Mouse (Mus musculus) fibroblast of lung, adult 2 months (primary cell): ENCODE measurements at regions not wholly inside any gene's neighbourhood (a gene's known extent, or its start where the extent isn't known, plus 50 kb on each side); places are given as distances from the start of the nearest gene placed in this dataset.
A peak's percentile ranks its signal among the peaks of the same experiment; 100 is the strongest.

Source experiments
- DNase-seq: peaks from one replicate; pipeline ENCODE4 v3.0.0-alpha.2; 2011; ENCODE audit warnings: low read depth

DNA sequence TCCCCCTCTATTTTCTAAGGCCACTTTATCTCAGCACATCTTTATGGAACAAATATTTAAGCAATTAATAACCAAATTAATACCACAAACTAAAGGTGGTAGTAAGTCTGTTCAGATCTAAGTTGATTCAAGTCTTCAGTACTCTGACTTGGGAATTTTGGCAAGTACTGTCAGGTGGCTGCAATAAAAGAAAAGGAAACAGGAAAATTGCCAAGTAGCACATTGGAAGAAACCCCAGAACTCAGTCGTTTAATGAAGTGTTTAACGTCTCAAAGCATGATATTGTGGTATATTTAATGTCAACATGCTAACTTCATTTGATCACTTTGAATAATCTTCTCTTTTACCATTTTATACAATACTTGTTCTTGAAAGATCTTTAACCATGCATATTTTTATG, 142.2 kb downstream of the Gm11146 start:
- DNase-seq, result no peak

DNA sequence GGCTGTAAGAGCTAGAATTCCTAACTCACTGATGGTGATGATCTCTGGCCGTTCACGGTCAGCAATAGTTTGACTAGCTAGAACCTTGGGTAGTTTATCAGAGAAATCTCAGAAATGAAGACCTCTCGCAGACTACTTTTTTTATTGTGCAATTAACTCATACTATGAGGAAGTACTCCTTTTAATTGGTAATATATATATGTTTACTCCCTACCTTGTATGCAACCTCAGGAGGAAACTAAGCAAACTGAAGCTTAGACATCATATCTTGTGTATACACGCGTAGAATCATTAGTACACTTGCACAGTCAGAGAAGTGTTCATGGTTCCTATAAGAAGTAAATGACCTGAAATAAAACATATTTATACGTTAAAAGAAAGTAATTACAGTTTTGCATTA, 157.2 kb downstream of the Gm11146 start:
- no peak for DNase-seq

DNA sequence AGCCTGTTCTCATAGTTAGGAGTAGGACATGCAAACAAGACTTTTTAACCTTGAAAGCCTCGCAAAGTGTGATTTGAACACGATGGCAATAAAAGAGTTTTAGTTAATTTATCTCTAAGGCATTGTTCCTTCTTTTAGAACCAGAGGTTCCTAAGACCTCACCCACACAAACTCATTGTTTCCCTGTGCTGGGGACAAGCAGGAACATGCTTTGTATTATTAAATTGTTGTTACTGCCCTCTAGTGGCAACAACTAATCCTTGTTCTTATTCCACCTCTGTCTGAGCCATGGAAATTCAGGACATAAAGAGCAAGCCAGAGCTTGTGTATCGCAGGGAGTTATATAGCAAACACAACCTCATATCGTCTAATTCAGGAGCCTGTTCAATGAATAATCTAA, 157.9 kb downstream of the Gm11146 start:
- peak; percentile 40 for DNase-seq

DNA sequence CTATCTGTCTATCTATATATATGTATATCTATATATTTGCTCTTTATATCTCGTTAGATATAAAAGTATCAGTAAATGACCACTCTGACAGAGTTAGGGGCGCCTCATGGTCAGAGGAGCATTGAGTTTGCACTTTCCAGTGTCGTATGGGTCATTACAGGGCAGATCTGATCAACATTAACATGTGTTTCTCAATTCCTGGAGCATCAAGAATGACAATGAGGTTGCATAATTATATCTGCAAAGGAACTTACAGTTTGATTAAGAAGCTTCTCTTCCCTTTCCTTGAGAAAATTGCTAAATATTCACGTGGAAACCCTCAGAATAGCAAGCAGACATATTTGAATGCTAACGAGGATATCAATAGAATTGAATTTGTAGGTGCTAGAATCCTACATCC, 158.6 kb downstream of the Gm11146 start:
- no peak for DNase-seq

DNA sequence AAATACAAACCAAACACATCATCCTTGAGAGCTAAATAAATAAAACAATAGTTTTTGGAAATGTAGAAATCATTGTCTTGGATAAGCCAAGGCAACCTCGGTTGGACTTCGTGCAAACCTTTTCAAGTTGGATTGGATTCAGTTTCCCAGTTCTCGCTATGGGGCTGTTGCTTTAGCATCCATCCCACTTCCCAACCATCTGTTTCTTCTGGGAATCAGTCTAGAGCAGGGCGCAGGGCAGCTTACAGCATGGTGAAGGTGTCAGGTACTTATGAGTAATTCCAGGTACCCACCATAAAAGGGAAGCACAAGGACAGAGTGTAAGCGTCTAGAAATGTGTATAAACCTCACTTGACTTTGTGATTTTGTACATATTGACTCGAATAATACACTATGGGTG, 159.0 kb downstream of the Gm11146 start:
- DNase-seq, result no peak

DNA sequence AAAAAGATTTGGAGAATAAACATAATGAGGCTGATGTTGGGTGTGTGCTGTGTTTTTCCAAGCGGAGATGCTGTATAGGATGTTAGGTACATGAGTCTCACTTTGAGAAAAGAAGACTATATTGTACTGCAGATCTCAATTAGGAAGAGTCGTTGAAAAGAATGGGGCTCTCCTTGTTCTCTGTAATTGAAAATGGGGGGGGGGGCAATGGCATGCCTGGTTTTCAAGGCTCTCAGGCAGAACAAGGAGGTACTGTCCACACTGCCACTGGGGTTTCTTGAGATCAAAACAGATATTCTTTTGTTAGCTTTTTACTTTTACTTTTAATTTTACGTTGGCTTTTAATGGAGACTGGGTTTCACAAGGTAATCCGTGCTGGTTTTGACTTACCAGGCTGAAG, 170.5 kb downstream of the Gm11146 start:
- DNase-seq, result no peak

DNA sequence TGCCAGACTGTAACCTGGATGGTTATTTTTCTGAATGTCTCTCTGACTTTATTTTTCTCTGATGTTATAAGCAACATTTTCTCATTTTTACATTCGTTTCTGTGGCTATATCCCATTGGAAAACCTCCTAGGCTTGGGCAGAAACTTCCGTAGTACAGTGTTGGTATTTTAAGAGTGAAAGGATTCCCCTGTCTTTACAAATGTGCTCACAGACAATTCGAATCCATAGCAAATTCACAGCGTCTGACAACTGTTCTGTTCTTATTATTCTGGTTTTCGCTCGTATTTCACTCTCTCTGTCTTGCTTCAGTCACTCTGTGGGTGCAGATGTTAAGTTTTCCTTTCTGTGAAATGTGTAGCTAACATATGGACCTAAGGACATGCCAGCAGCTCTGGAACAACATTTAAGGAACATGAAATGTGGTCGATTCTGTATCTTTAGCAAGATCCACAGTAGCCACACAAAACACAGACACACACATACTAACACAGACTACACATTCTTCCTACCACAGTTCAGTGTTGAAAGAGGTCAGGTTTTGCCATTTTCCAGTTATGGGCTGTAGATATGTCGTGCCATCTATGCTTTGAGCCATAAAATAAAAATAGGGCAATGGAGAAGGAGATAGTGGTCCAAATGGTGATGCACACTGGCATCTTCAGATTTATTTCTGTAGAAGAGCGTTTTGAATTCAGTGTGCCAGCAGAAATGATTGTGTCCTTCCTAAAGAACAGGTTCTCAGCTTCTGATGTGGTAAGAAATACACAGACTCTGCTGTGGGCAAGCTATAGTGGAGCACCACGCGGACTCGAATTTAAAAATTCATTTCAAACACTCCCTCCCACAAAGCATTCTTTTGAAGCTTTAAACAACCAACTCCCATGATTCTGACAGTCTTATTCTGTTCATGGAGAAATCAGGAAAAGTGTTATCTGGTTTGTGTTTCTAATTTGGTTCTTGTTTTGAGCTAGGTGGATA, 179.2 kb downstream of the Gm11146 start:
- no peak for DNase-seq

DNA sequence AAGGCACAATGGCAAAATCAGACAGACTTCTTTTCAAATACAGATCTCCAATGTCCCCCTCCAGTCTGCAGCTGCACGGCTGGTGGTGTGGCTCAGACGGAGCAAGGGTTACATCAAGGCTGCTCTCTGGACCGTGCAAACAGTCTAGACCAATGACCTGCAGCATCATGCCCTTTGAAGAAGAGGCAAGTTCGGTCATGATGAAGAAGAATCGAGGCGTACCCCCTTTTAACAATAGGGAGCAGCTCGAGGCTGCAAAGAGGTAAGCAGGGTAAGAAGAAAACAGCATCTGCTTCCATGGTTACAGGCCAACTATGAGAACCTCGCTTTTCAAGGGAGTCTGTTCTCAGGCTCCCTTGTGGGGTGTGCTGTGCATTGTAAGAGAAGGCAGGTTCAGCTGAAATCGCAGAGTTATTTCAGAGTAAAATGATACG, 180.3 kb downstream of the Gm11146 start:
- no peak for DNase-seq

DNA sequence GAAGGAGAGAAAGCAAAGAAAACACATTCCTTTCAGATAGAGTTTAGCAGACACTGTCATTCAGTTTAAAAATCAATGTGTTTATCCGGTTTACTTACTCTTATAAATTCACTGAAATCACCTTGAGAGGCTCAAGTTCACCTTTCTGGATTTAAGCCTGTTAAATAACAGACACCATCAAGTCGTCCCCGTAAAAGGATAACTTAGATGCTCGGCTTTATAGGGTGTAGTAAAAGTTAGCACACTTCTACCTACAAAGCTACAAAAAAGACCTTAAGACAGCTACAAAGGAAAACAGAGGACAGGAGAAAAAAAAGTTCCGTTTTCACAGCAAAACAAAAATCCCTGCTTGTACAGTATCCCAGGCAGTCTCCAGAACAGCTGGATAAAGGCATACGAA, 180.9 kb downstream of the Gm11146 start:
- DNase-seq, result no peak

DNA sequence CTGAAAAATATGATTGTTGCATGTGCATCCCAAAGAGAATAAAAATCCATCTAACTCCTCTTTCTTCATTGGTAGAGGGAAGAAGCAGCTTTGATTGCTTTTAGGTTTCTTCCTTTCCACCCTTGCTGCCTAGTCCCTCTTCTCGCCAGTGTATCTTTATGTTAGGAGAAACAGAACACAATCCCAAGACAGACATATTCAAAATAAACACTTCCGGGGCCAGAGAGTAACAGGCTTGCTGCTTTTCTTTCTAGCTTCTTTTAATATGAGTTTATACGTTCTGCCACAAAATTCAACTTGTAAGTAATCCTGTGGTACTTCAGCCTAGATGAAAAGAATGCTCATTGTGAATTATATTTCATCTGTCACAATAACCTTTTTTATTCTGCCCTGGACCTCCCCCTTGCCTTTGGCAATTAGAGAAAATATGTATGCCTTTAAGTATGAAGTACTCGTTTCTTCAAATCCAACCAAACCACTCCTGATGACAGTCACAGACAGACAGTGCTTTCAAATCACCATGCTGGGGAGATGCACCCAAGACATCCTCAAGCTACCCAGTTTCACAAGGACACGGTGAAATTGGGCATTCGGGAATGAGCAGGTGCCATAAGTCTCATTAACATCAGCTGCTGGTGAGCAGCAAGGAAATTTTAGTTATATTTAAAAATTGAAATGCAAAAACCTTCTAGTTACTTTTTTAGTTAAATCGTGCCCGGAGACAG, 181.6 kb downstream of the Gm11146 start:
- no peak for DNase-seq

DNA sequence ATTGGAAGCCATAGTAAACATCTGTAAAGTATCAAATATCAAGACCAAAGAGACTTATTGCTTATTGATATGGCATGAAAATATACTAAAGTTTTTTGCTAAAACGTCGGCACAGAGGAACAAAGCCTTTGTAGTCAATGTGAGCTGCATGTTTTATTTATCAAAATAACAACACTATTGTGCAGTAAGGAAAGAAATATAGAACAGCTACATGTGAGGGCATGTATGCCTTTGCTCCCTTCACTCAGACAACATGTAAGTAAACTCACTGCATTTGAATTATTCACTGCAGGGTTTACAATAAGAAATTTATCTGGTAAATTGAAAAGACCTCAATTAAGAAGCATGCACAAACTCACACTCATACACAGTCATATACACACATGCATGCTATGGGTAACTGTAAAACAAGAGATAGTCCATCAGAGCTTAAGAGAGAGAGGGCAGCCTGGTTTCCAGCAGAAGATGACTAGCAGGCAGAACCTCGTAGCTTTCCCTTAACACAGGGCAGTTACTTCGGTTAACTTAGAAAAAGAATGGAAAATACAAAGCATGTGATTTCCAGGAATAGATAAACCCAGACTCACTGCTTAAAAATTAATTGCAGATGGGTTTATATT, 182.7 kb downstream of the Gm11146 start:
- no peak for DNase-seq

DNA sequence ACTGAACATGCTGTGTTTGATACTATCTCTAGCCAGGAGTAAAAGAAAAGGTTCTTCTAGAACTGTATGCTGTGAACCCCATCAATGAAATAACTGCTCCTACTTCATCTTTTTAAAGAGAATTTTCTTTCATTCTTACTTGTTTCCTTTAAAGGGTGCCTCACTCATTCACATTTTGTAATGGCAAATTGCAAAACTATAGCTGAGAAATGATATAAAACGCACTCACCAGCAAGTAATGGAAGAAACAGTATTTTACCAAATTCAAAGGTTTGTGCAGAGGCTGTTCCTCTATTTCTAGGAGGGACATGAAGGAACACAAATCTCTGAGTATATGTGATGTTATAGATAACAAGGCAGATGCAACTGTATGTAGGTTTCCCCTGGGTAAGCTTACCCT, 183.4 kb downstream of the Gm11146 start:
- DNase-seq, result no peak

DNA sequence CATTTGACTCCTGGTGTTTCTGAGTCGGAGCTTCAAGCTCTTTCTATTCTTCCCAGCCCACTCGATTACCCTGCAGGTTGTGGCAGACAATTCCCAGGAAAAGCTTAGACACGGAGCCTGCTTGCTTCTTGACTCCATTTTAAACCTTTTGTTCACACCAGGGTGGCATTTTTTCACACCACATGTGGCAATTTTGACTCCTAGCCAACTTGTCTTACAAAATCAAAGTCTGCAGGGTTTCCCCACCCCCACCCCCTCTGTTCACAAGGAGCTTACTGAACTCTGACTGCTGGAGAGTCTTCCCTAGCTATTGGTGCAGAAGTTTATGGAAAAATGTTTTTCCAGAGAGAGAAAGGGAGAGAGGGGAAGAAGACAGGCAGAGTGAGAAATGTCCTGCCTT, 184.1 kb downstream of the Gm11146 start:
- DNase-seq, result no peak

DNA sequence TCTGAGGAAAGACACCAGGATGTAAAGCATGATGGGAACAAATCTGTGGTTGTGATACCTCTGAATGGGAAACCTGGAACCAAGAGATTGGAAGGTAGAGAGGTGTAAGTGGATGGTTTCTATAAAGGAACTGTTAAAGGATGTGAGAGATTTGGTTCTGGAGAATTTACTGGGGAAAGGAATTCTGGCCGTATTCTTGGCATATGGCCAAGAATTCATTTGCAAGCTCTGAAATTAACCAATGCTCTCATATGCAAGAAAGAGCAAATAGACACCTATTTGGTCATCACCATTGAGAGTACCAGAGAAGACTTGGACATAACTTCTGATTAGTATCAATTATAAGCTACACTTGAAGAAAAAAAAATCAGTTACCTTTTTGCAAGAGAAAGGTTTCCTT, 187.3 kb downstream of the Gm11146 start:
- no peak for DNase-seq

DNA sequence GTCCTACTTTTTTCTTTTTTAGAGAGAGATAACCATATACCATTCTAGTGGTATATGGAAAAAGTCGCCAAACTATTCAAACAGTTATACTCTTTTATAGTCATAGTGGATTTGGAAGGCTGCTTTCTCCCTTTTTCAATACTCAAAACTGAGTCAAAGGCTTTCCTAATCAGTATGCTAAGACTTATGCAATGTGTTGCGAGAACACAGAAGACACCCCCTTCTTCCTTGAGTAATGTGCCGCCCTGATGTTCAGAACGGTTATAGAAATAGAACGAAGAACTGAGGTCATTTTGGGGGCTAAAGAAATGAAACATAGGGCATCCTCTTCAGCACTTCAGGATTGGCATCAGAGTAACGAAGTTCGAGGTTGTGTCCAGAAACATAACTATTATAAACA, 192.7 kb downstream of the Gm11146 start:
- no peak for DNase-seq

DNA sequence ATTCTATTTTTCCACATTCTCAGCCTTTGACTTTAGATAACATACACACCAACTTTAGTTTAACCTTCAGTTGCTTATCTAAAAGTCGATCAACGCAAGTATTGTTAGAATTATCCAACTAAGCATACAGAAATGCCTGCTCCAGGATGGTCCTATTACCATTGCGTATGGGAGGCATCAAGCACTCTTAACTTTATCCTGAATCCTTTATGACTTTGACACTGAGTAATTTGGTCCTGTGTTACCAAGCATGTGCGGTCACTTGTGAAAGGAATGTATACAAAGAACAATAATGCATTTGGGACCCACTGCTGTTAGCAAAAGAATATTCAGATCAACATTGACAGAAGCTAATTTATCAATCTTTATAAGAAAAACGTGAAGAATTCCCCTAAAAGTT, 194.9 kb downstream of the Gm11146 start:
- DNase-seq, result no peak

DNA sequence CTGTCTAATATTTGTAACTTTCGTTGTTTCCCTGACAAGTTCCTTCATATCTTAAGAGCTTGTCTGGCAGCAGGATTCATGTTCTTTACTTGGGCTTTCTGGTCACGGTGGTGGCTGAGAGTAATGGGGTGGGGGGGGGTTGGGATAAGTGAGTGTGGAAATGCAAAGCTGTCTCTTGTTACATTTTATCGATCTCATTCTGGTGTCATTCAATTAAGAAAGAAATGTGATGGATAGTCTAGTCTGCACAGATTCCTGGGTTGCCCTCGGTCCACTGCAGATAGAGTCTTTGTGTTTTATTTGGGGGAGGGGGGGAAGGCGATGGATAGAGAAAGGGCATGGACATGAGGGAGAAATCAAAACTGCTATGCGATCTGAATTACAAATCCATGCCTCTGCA, 196.0 kb downstream of the Gm11146 start:
- no peak for DNase-seq

DNA sequence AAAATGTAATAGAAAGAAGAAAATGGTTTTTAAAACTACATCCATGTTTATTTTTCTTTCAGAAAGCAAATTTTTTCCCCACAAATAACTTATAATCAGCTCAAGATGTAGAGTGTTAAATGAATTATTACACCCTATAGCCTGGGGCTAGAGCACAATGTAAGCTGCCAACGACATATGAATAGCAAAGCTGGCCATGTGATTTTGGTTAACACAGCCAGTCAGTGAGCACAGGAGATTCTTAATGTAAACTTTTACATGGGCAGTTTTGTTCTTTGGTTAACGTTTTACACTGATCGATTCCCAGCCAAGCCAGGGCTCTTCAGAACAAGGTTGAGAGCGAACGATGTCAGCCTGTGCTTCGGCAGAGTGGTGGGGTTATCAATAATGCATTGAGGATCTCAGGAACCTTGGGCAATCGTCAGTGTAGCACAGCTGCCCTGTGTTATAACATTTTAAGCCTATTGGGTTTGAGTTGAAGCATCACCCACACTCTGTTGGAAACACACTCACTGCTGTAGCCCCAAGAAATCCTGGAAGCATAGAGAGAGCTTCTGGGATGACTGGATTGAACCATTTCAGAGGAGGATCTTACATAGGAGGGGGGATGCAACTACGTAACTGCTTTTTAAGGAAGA, 196.6 kb downstream of the Gm11146 start:
- no peak for DNase-seq

DNA sequence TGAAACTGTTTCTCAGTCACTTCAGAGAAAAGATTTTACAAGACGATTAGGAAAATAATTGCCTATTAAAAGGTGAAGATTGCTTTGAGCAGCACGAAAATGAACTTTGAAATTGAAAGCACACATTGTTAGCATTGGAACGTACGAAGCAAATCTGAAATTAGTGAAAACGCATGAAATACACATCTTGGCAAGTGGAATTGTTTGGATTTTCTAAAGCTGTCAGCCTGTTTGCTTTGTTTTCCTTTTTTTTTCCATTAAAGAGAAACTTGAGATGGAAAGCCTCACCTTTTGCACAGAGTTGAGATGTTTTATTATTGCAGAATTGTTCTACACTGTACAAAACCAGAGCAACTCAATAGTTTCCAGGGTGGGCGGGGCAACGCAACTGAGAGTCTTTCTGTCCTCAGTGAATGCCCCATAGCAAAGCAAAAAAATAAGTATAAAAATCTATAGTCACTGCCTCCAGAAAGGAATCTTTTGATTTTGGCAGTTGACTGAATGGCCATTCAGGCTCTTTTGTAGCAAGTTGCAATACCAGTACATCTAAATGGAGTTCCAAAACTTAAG, 199.1 kb downstream of the Gm11146 start:
- no peak for DNase-seq

DNA sequence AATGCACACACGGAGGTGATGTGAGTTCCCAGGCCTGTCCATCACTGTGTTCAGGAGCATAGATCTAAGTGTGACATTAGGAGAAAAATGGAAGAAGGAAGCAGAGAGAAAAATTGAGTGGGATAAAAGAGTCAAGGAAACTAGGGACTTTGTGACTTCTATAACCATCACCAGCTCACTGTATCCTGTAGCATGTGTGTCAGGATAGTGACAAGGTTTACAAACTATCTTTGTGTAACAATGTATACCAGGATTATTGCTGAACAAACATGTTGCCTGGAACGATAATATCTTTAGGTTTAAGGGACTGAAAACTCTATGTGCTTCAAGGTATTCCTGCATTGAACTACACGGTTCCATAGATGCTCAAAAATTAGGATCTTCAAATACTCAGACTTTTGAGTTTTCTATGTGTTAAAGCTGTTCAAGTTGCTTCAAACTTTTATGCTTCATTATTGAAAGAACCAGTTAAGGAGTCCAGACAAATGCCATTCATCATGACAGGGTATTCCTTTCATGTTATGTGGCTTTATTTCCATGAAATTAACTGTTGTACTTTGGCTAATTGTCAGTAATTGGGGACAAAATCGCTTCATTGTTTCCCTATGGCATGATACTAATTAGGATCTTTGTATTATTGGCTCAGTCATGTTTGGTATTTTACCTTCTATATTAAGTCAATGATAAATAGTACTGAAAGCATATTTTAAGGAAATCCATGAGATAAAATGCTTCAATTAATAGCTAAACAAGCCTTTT, 200.5 kb downstream of the Gm11146 start:
- DNase-seq, result no peak

DNA sequence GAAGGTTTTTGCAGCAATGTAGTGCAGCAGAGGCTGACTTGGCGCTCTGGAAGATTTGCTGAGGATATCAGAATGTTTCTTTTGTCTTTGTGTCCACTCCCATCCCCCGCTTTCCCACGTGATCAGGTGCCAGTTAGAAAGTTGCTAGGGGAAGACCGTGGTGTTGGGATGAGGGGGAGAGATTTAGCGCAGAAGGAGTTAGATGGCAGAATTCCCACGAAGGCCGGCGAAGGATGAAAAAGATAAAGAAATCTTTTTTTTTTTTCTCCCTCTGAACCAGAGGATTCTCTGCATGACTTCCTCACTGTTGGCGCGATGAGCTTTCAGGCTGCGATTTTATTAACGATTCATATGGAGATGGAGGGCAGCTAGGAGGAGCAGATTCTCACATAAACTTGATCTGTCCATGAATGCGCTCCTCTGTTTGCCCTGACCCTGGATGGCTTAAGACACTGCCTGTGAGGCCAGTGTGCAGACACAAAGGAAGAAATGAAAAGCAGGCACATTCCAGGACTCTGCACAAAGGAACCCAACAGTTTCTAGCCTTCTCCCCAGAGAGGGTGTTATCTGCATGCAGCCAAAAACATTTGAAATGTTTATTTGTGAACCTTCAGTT, 201.5 kb downstream of the Gm11146 start:
- no peak for DNase-seq
